Mouse (Mus musculus): ENCODE measurements around the gene Sec13.

DNA sequence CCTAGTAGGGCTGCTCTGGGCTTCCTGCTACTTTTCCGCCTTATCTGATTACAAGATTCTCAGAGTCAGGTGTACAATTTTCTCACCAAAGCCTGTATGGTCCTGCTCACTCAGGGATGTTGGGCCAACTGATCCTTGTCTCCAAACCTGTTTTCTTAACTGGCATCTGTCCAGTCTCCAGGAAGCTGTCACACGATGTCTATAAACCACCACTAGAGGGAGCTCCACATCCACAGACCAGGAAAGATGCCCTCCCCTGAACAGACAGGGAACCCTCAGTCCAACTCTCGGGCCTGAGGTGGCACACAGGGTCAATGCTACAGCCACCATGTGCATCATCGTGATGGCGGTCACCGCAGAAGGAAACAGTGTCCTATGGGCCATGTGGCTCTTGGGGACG is 21.1 kb upstream of the Sec13 start:
- TF ChIP-seq POLR2A (IDR thresholded peaks at IDR 0.05; ENCODE audit: borderline replicate concordance, extremely low read depth, low read depth, low read length) (no peak), CTCF (IDR thresholded peaks at IDR 0.05; ENCODE audit: insufficient read depth, low read length) (peak; percentile 78)
